Mouse (Mus musculus) kidney, postnatal 25 days (tissue): Measurements from ENCODE around the gene H2-Ob.

Experiments
- DNase-seq, 2 experiments: peaks; one replicate each; pipeline ENCODE4 v3.0.0; 2021; ENCODE audit warnings: mixed read lengths in 2 of 2

The H2-Ob gene

DNA sequence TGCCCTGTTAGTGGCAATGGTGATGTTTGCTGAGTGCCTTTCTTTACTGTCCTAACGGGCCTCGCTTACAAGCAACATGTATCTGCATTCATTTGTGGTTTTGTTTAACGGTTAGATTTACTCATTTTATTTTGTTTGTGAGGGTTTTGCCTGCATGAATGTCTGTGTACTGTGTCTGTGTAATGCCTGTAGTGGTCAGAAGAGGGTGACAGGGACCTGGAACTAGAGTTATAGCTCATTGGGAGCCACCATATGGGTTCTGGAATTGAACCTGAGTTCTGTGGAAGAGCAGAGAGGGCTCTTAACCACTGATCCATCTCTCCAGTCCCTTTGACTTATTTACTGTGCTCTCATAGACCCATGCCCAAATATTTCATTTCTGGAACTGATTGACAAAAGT, 8.3 kb downstream of the H2-Ob start:
- DNase-seq = no peak

DNA sequence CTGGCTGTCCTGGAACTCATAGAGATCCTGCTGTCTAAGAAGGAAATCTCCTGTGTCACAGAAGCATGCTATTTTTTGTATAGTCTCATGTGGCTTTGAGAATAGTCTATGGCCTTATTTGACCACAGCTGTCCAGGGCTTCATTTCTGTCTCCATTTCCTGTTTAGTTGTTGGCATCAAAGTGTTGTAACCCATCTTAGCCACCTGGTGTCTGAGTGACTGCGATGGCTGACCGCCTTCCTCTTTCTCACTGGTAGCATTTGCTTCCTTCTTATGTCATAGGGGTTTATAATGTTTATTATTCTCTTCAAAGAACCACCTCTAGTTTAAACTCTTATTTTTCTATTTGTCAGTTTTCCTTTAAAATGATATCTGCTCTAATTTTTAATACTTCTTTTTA, 10.1 kb downstream of the H2-Ob start:
- no peak for DNase-seq

DNA sequence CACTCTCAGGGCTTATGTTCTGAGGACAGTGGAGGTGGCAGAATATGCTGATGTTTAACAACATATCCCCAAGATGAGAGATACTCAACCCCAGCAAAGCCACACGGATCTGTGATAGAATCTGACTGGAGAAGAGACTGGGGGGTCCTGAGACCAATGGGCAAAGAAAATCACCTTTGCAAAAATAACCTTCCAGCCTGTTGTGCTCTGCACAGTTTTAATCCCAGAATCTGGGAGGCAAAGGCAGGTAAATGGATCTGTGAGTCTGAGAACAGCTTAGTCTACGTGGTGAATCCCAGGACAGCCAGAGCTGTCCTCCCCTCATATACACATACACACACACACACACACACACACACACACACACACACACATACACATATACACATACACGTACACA, 10.7 kb downstream of the H2-Ob start:
- DNase-seq = no peak

DNA sequence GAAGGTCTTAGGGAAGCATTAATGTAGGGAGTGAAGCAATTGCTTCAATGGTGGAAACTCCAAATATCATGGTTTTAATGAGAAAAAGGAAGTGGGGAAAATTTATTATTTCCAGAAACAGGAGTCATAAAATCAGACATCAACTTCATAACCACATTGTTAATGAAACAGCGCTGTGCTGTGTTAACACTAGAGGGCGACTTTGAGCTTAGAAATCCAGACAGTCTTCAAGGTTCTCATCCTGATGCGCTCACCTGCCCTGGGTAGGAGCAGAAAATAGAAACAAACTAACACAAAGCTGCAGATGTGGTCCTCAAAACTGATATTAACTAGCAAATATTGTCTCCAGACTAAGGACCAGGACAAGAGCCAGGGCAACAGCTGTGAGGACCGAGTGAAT, 11.2 kb downstream of the H2-Ob start:
- peak in 1 of 2 experiments; percentile 69 for DNase-seq

DNA sequence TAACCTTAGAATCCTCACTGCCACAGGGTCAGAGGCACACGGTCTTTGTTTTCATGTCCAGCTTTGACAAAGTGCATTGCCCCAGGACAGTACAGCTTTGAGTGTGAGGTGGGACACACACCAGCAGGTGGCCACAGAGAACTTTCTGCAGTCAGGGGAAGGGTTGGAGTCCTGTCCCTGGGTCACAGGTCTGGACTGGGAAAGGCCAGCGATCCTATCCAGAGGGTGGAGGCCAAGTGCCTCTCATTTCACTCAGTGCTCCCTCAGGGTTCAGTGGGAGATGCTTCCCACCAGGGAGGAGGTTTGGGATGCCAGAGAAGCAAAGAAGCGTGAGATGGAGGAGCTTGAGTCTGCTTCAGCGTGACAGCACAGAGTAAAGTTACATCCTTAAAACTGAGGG, 13.0 kb downstream of the H2-Ob start:
- DNase-seq = peak in 1 of 2 experiments; percentile 41

DNA sequence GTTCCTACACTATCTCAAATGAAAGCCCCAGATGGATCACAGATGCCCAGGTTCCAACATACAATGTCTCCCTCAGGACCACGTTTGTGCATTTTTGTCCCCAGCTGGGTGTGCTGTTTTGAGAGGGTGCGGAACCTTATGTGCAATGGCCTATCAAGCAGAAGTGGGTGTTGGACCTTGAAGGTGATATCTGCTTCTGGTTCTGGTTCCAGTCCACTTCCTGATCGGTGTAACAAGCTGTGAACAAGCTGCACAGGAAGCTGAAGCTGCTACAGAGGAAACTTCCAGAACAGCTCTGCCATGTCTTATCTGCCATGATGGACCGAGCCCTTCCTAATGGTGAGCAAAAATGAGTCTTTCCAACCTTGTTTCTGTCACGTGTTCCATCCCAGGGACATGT, 17.8 kb downstream of the H2-Ob start:
- no peak for DNase-seq

DNA sequence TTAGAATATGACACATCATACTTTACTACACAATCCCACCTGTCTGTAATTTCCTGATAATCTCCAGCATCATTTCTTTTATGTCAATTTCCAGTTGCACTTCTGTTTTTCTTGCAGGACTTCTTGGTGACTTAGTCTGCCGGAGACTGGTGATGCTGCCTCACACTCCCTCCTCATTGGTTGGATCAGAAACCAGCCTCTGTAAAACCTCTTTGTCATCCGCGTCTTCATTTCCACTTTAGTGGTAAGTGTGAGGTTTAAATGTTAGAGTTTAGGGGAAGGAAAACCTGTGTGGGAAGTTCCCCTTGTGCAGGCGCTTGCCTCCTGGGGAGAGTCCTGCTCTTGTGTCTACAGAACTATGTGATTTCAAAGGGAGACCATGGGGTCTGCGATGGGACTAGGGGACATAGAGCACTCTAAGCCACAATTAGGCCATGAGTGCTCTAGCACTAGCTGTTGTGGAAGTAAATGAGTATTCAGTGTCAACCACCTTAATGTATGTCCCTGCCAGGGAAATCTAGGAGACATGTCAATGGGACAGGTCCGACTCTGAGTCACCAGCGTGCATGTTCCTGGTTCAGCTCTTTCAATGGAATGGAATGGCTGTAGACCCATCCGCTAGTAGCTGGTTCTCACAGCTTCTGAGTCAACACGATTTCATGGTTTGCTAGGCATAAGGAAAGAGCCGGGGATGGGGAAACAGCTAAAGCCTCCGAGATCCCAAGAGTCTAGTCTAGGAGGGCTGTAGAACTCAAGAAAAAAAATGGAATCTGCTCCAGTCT, 19.1 kb downstream of the H2-Ob start, which contains the start of gene H2-Ab1:
H2-Ab1 (plus strand) TSS at position 96 of the 782 bp plus-strand sequence.
- peak; percentile 81 to 83 for DNase-seq

DNA sequence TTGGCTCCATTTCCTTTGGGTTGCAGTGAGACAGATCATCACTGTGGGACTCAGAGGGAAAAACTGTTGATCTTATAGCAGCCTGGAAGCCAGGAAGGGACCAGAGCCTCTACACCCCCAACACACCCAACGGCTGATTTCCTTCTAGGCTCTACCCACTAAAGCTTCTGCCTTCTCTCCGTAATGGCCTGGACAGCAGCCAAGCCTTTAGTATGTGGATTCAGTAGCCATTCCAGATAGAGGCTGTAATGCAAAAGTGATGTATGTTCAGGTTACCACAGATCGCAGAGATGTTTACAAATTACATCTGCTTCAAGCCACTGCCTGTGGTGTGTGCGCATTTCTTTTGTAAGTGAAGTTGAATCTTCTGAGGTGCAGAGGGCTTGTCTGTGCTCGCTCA, 21.8 kb downstream of the H2-Ob start:
- peak in 1 of 2 experiments; percentile 4 for DNase-seq

DNA sequence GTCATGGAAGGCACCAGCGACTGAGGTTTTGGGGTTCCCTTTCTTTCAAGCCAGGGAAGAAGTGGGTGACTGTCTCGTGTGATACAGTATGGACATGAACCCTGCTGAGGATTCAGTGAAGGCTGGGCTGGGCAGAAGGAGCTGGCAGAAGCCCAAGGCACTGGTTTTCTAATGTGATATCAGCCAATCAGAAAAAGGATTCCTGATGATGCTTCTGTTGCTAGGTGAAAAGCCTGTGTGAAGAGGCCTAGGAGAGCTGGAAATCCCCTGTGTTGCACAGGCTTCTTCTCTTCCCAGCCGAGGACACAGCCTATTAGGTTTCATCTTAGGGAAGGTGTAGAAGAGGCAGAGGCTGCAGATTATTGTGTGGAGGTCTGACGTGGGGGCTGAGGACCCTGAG, 22.8 kb downstream of the H2-Ob start:
- peak; percentile 74 to 85 for DNase-seq

DNA sequence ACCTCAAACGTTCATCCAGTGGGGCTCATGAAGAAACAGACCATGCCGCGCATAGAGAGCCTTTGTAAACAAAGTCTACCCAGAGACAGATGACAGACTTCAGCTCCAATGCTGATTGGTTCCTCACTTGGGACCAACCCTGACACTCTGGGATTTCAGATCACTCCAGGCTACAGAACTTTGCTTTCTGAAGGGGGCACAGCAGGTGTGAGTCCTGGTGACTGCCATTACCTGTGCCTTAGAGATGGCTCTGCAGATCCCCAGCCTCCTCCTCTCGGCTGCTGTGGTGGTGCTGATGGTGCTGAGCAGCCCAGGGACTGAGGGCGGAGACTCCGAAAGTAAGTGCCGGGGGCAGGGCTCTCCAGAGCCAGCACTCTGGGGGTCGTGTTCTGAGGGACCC, 24.4 kb downstream of the H2-Ob start:
- DNase-seq = peak; percentile 73 to 80

DNA sequence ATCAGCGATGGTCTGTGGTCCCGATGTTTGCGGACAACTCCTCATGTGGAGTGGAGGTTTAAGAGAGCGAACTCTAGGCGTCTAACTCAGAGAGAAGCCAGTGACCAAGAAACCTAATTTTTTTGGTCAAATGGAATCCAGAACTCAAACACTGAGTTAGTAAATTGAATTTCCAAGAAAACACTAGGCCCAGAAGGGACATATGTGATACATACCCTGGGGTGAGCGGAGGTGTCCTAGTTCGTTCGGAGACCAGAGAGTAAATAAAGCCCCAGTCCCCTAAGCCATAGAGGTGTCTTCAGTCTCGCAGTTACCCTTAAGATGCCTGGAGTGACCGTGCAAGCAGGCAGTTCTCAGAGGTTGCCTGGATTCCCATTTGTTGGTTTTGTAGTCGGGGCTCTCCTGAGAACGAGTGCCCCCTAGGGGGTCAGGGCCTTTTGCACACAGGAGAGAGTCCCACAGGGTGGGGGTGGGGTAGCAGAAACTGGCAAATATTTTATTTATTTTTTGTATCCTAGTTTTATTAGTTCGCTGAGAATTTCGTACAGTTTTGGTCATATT, 25.2 kb downstream of the H2-Ob start:
- peak; percentile 32 to 54 for DNase-seq

DNA sequence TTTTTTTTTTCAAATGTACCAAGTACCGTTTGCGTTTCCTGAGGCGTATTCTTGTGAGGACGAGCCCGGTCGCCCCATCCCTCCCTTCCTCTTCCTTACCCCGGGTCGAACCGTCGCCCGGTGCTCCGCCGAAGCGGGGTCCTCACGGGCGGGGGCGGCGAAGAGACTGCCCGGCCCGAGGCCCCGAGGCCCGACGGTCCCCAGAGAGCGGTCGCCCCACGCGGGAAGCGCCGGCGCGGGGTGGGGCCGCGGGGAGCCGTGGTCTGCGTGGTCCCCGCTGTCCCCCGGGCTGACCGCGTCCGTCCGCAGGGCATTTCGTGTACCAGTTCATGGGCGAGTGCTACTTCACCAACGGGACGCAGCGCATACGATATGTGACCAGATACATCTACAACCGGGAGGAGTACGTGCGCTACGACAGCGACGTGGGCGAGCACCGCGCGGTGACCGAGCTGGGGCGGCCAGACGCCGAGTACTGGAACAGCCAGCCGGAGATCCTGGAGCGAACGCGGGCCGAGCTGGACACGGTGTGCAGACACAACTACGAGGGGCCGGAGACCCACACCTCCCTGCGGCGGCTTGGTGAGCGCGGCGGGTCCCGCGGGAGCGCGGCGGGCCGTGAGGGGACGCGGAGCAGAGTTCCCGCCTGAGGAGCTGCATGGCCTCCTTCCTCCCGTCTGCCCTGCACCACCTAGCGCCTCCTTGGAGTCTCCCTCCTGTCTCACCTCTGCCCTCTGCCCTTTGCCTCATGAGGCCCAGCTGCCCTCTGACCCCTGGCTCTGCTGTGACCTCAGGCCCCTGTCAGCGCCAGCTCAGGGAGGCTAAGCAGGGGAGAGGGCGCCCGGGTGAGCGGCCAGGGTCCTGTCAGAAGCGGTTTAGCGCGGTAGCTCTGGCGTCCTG, 26.0 kb downstream of the H2-Ob start:
- DNase-seq = peak; percentile 3 to 42

DNA sequence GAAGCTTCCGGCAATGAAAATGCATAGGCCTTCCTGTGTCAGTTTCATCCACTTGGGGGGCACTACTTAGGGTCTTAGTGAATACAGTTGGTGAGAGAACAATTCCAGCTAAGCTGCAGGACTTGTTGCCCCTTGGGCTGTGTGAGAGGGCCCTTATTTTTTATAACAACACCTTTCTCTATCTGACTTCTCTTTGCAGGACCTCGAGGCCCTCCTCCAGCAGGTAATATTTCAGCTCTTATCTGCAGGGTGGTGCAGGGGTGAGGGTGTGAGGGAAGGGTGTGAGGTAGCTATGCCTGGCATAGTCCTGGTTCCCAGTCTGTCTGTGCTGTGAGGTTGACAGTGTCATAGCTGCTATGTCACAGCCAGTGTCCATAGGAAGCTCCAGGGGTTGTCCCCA, 29.6 kb downstream of the H2-Ob start:
- no peak for DNase-seq

DNA sequence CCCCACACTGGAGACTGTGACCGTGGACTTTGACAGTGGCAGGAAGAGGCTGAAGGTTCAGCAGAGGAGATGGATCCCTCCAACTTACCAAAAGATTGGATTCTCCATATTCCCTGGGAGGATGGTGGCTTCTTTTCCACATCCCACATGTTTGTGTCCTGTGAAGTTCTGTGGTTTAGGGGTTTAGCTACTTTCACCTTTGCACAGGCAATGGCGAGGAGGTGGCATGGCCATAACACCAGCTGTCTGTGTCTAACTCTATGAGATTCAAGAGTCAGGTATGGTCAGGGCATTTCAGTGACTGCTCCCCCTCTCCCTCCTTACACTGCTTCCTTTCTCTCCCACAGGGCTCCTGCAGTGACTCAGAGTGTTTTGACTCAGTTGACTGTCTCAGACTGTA, 30.0 kb downstream of the H2-Ob start:
- DNase-seq = no peak

DNA sequence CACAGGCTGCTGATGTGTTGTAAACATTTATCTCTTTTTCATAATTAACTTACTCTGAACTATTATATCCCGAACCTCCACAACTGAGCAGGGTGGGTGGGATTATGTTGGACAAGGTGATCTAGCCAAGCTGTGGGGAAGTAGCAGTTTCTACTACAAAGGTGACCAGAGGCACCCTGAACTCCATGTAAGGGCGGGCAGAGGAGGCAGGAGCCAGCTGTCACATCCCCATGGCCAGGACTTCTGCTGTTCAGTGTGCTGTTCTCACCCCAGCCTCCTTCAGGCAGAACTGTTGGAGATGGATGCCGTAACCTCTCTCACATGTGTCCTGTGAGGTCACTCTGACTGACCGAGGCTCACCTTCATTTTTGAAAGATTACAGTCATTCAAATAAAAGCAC, 31.1 kb downstream of the H2-Ob start:
- DNase-seq = no peak

DNA sequence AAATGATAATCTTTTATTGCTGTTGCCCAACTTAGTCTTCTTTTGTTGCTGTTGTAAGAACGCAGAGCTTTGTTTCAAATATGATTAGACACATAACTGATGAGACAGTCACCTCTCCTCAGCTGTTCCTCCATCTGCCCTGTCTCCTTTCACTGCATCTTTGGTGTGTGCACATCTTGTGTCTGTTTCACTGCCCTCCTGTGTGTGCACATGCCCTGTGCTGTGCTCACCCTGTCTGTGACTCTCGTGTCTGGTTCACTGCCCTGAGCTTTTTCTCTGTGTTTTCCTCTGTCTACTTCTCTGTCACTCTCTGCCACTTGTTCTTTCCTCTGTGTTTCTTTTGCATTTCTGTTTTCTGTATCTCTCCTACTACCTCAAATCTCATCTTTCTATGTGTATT, 31.5 kb downstream of the H2-Ob start:
- DNase-seq = no peak

DNA sequence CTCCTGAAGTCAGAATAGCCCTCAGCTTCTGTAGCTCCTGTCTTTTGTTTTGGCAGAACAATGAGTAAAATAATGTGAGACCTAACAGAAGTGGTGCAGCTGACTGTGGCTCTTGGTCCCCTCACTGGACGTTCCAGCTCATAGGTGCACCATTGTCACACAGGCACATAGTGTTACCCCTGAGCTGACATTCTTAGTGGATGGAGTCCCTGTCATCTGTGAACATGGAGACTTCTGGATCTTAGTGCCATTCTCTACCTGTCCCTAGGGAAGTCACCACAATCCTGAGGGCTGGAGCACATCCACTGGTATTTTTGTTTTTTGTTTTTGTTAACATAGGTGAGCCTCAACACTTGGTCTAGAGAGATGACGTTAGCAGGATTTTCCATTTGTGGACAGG, 32.2 kb downstream of the H2-Ob start:
- DNase-seq = no peak

DNA sequence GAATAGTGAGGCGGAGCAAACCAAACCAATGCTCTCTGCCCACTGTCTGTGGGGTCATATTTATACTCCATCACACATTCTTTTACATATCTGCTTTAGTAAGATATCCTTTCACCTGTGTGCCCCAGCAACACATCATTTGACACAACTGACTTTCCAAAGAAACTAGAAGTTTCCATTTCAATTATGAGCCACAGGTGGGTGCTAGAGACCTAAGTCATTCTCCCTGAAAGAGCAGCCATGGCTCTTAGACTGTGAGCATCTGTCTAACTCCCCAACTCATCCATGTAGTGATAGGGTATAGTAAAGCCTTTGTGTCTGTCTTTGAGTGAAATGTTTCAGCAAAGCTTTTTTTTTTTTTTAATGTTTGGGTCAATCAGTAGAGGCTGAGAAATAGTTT, 33.4 kb downstream of the H2-Ob start:
- DNase-seq = no peak

DNA sequence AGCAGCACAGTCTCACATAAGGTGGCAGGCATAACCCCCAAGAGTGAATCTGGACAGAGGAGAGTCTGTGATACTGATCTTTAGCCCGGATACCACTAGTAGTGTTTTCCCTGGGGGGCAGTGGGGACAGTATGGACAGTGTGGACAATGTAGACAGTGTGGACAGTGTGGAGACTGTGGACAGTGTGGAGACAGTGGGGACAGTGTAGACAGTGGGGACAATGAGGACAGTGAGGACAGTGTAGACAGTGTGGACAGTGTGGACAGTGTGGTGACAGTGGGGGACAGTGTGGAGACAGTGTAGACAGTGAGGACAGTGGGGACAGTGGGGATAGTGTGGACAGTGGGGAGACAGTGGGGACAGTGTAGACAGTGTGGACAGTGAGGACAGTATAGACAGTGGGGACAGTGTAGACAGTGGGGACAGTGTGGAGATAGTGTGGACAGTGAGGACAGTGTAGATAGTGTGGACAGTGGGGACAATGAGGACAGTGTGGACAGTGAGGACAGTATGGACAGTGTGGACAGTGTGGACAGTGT, 41.9 kb downstream of the H2-Ob start:
- no peak for DNase-seq

DNA sequence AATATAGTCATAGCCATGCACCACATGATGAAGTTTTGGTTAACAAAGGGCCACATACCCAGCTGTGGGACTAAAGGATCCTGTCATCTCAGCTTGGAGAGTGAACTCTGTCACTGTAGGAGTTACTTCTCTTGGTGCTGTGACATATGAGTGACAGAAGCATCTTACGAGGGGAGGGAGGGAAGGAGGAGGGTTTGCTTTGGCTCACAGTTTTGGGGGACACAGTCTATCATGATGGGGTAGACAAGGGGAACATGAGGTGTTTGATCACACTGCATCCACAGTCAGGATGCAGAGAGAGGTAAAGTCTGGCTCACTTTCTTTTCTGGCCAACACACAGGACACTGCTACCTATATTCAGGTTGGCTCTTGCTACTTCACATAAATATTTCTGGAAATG, 43.1 kb downstream of the H2-Ob start:
- DNase-seq = no peak

DNA sequence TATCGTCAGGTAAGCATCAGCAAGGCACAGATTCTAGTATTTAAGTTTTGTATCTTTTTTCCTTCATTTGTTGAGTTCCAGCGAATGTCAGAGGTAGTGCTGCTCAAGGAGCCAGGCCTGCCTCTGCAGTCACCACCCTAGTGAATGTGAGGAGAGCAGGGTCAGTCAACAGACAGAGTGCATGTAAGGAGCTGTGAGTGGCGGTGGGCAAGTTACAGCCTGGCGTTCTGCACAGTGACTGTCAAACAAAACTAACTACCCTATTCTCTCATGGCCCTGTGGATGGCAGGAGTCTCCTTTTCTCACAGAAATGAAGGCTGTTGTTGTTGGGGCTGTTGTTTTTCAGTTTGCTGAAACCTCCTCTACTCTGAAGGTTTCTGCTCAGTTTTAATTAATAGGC, 46.7 kb downstream of the H2-Ob start:
- DNase-seq = no peak

DNA sequence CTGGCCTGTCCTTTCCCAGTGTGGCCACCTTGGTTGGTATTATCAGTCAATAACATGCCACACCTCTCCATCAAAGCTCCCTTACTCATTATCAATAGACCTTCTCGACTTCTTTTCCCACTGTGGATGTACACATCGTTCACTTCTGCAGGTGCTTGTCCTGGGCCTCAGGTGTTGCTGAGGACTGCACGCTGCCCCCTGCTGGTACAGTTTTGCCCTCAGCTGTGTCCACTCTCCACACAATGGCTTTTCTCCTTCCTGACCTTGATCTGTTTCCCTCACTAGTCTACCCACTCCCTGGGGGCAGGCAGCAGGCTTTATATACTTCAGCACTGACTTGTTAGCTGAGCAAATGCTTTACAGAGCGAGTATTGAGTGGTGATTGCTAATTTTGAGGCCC, 47.1 kb downstream of the H2-Ob start:
- DNase-seq = peak; percentile 63 to 72

DNA sequence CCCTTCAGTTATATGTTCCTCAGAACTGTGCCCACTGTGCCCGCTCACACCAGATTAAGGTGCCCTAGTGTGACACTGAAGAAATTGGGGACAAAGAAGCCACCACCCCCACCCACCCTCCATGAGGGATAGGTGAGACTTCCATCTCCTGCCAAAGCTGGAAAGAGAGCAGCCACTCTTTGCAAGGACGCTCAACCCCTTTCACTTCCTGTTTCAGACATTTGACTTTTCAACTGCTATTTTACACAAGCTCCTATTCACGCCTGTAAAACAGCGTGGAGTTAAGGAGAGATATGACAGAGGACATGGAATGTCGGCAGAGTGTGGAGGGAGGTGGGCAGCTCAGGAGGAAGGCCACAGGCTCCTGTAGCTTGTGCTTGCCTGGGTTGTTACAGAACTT, 47.8 kb downstream of the H2-Ob start:
- no peak for DNase-seq
